8 mouse cellular contexts compared by ENCODE assay signal in the genomic region with DNA sequence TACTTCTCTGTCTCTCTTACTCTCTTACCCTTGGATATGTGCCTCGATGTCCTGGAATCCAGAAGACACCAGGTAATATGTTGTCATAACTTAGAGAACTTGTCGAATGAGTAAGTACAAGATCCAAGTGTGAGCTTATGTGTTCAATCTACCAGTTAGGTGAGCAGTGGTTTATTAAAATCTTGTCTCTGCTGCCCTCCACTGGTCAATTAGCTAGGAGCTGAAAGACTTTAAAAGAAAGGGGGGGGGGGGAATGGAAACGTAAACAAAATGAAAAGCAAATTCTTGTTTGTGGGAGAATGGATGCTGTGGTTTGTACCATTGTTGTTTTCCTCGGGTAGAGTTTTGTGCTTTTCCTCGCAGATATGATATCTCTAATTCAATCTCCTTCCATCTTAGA. TPM values are rescaled to one million over a fixed set of nuclear protein-coding genes. Genes with fewer than 3 reads are reported as not detected.
DNase-seq lines count a peak whose midpoint lies in the region; ATAC-seq and TF ChIP-seq lines count a peak whose summit lies in the region.

No protein-coding gene starts in this region.

- H3K4me1 ChIP-seq in forebrain, postnatal 0 days (ENCODE audit: insufficient read depth): no peaks in the 10 kb centered on the region
- H3K4me1 ChIP-seq in forebrain, embryonic 13.5 days: no peaks in the 10 kb centered on the region
- H3K4me1 ChIP-seq in midbrain, embryonic 11.5 days (ENCODE audit: control insufficient read depth, insufficient read depth, low read length): no peaks in the 10 kb centered on the region
- no peaks in the 10 kb centered on the region for H3K4me1 ChIP-seq in midbrain, embryonic 13.5 days (replicated peaks)

- H3K9me3 ChIP-seq in forebrain, postnatal 0 days (ENCODE audit: low read length): no peaks in the 10 kb centered on the region
- H3K9me3 ChIP-seq in forebrain, embryonic 13.5 days (replicated peaks): no peaks in the 10 kb centered on the region
- H3K9me3 ChIP-seq in midbrain, embryonic 11.5 days (ENCODE audit: control insufficient read depth, low read length): no peaks in the 10 kb centered on the region
- H3K9me3 ChIP-seq in midbrain, embryonic 13.5 days: no peaks in the 10 kb centered on the region

- TF ChIP-seq CTCF in forebrain, postnatal 0 days (IDR thresholded peaks at IDR 0.05; ENCODE audit: low read depth): peak; percentile 73

- WGBS in forebrain, postnatal 0 days: 36% methylated on average over 5 of the region's 5 CpGs
- 41% methylated on average over 5 of the region's 5 CpGs for WGBS in forebrain, embryonic 13.5 days
- 45% methylated on average over 5 of the region's 5 CpGs for WGBS in midbrain, embryonic 11.5 days
- 42% methylated on average over 5 of the region's 5 CpGs for WGBS in midbrain, embryonic 13.5 days

- H3K36me3 ChIP-seq in forebrain, postnatal 0 days (ENCODE audit: insufficient read depth): no peaks in the 10 kb centered on the region
- H3K36me3 ChIP-seq in forebrain, embryonic 13.5 days (ENCODE audit: poor library complexity, severe bottlenecking): no peaks in the 10 kb centered on the region
- no peaks in the 10 kb centered on the region for H3K36me3 ChIP-seq in midbrain, embryonic 11.5 days (ENCODE audit: control insufficient read depth, insufficient read depth, low read length)
- H3K36me3 ChIP-seq in midbrain, embryonic 13.5 days: no peaks in the 10 kb centered on the region

- no peak overlapping the region for H3K9ac ChIP-seq in forebrain, postnatal 0 days
- H3K9ac ChIP-seq in forebrain, embryonic 13.5 days: no peak overlapping the region
- no peak overlapping the region for H3K9ac ChIP-seq in midbrain, embryonic 11.5 days (ENCODE audit: low read length)
- H3K9ac ChIP-seq in midbrain, embryonic 13.5 days (replicated peaks): no peak overlapping the region

- H3K4me3 ChIP-seq in forebrain, postnatal 0 days (ENCODE audit: low read depth, low read length): no peak overlapping the region
- H3K4me3 ChIP-seq in forebrain, embryonic 13.5 days: no peak overlapping the region
- no peak overlapping the region for H3K4me3 ChIP-seq in midbrain, embryonic 11.5 days (ENCODE audit: low read depth, low read length)
- H3K4me3 ChIP-seq in midbrain, embryonic 13.5 days (replicated peaks): no peak overlapping the region

- DNase-seq in forebrain, postnatal 0 days: peak; percentile 83
- peak; percentile 89 for DNase-seq in midbrain, embryonic 11.5 days (ENCODE audit: low spot score, missing footprints)
- DNase-seq in brain, embryonic 18.5 days (ENCODE audit: low read depth, low spot score): peak; percentile 47
- peak; percentile 48 for DNase-seq in gastrocnemius, postnatal 10 days
- peak; percentile 83 for DNase-seq in lung, postnatal 36 days

- no peaks in the 10 kb centered on the region for H3K27me3 ChIP-seq in forebrain, postnatal 0 days (ENCODE audit: insufficient read depth, low read length)
- no peaks in the 10 kb centered on the region for H3K27me3 ChIP-seq in forebrain, embryonic 13.5 days
- H3K27me3 ChIP-seq in midbrain, embryonic 11.5 days (ENCODE audit: control insufficient read depth, insufficient read depth, low read length): no peaks in the 10 kb centered on the region
- H3K27me3 ChIP-seq in midbrain, embryonic 13.5 days: no peaks in the 10 kb centered on the region

- no peak overlapping the region for H3K27ac ChIP-seq in forebrain, postnatal 0 days (ENCODE audit: low read depth, low read length)
- H3K27ac ChIP-seq in forebrain, embryonic 13.5 days: no peak overlapping the region
- H3K27ac ChIP-seq in midbrain, embryonic 11.5 days (ENCODE audit: low read depth, low read length): no peak overlapping the region
- no peak overlapping the region for H3K27ac ChIP-seq in midbrain, embryonic 13.5 days

- H3K4me2 ChIP-seq in forebrain, postnatal 0 days (ENCODE audit: low read depth): no peak overlapping the region
- H3K4me2 ChIP-seq in forebrain, embryonic 13.5 days: no peak overlapping the region
- no peak overlapping the region for H3K4me2 ChIP-seq in midbrain, embryonic 11.5 days
- H3K4me2 ChIP-seq in midbrain, embryonic 13.5 days (replicated peaks): no peak overlapping the region

- peak; percentile 40; the same call in 1 of the 2 replicates for ATAC-seq in forebrain, postnatal 0 days
- no peak for ATAC-seq in forebrain, embryonic 13.5 days
- ATAC-seq in midbrain, embryonic 11.5 days (ENCODE audit: low FRiP score): no peak
- no peak for ATAC-seq in midbrain, embryonic 13.5 days
- ATAC-seq in granulocyte monocyte progenitor cell, adult 5-6 weeks (replicated peaks; ENCODE audit: poor library complexity, severe bottlenecking): no peak

RNA-seq across cellular contexts. Expression of a gene that starts 32.4 kb away (rescaled TPM):
- 0.19 and 1.5 TPM in 2 replicates for total RNA-seq in forebrain, postnatal 0 days (2014; rRNA removed)
- 0.29 and 0.73 TPM in 2 replicates for polyA plus RNA-seq in forebrain, postnatal 0 days (2015; fragmentation: Nextera tagmentation; extraction: Ambion mirVana)
- polyA plus RNA-seq in forebrain, embryonic 13.5 days (2015; fragmentation: Nextera tagmentation; extraction: Ambion mirVana): 0.10 TPM in 1 of 2 replicates, not detected in the other
- polyA plus RNA-seq in midbrain, embryonic 11.5 days (2014; fragmentation: Nextera tagmentation; extraction: Ambion mirVana): not detected in 2 replicates
- polyA plus RNA-seq in midbrain, embryonic 13.5 days (2015; fragmentation: Nextera tagmentation; extraction: Ambion mirVana): not detected in 2 replicates
- total RNA-seq in gastrocnemius, postnatal 10 days (2021): 10 to 100 TPM; 28.5 to 31.2 TPM
- not detected in 2 replicates for total RNA-seq in granulocyte monocyte progenitor cell, adult 5-6 weeks (2014; fragmentation: Nextera tagmentation)
- not detected in 2 replicates for total RNA-seq in granulocyte monocyte progenitor cell, adult 5-6 weeks (2017)

RNA-seq across cellular contexts. Expression of a gene that starts 46.8 kb away (rescaled TPM):
- total RNA-seq in forebrain, postnatal 0 days (2014; rRNA removed): 1.3 and 3.0 TPM in 2 replicates
- 0.21 and 0.47 TPM in 2 replicates for polyA plus RNA-seq in forebrain, postnatal 0 days (2015; fragmentation: Nextera tagmentation; extraction: Ambion mirVana)
- polyA plus RNA-seq in forebrain, embryonic 13.5 days (2015; fragmentation: Nextera tagmentation; extraction: Ambion mirVana): 0.22 and 0.33 TPM in 2 replicates
- 1.7 and 2.2 TPM in 2 replicates for polyA plus RNA-seq in midbrain, embryonic 11.5 days (2014; fragmentation: Nextera tagmentation; extraction: Ambion mirVana)
- 0.24 and 0.36 TPM in 2 replicates for polyA plus RNA-seq in midbrain, embryonic 13.5 days (2015; fragmentation: Nextera tagmentation; extraction: Ambion mirVana)
- 10 to 100 TPM; 18.7 to 20.9 TPM for total RNA-seq in gastrocnemius, postnatal 10 days (2021)
- total RNA-seq in granulocyte monocyte progenitor cell, adult 5-6 weeks (2014; fragmentation: Nextera tagmentation): not detected in 2 replicates
- not detected in 2 replicates for total RNA-seq in granulocyte monocyte progenitor cell, adult 5-6 weeks (2017)
